Mouse (Mus musculus) midbrain, embryonic 11.5 days (tissue): Measurements from ENCODE around the gene Hmgb3. TPM values are rescaled to one million over a fixed set of nuclear protein-coding genes. Genes with fewer than 3 reads are reported as not detected.
"Not testable (repeated sequence)": the region's sequence is repeated elsewhere in the genome, so short reads cannot be mapped to it uniquely, and the experiment has no call there.

ENCODE experiments used
- ATAC-seq: fragments of 200-750 bp; cut with Nextera tagmentation; 2 replicates; pipeline ENCODE4 v1.8.0; 2017; ENCODE audit warnings: moderate TSS enrichment, moderate library complexity; ENCODE audit not compliant: low FRiP score
- DNase-seq: peaks from one replicate; pipeline ENCODE4 v3.0.0; 2015; ENCODE audit warnings: low spot score; ENCODE audit errors: missing footprints
- H3K27ac ChIP-seq: fragments of 300-500 bp; sonication (generic); 2 replicates; pipeline ENCODE4 v1.5.1; 2014; ENCODE audit warnings: low read depth, low read length
- H3K27me3 ChIP-seq: fragments of 300-500 bp; sonication (generic); 2 replicates; pipeline ENCODE4 v1.6.1; 2014; ENCODE audit warnings: mild to moderate bottlenecking, low read length, moderate library complexity, mixed read lengths; ENCODE audit not compliant: control insufficient read depth, insufficient read depth
- H3K36me3 ChIP-seq: fragments of 300-500 bp; sonication (generic); 2 replicates; pipeline ENCODE4 v1.6.1; 2014; ENCODE audit warnings: mild to moderate bottlenecking, low read length, moderate library complexity, mixed read lengths; ENCODE audit not compliant: control insufficient read depth, insufficient read depth
- H3K4me1 ChIP-seq: fragments of 300-500 bp; sonication (generic); 2 replicates; pipeline ENCODE4 v1.6.1; 2014; ENCODE audit warnings: low read length; ENCODE audit not compliant: control insufficient read depth, insufficient read depth
- H3K4me2 ChIP-seq: fragments of 300-500 bp; sonication (generic); 2 replicates; pipeline ENCODE4 v1.6.1; 2014; ENCODE audit warnings: mild to moderate bottlenecking, moderate library complexity
- H3K4me3 ChIP-seq: fragments of 300-500 bp; sonication (generic); 2 replicates; pipeline ENCODE4 v1.5.1; 2014; ENCODE audit warnings: low read depth, low read length
- H3K9ac ChIP-seq: fragments of 300-500 bp; sonication (generic); 2 replicates; pipeline ENCODE4 v1.6.1; 2014; ENCODE audit warnings: low read length
- H3K9me3 ChIP-seq: fragments of 300-500 bp; sonication (generic); 2 replicates; pipeline ENCODE4 v1.6.1; 2016; ENCODE audit warnings: low read length; ENCODE audit not compliant: control insufficient read depth
- WGBS: fragments of 180-500 bp; shearing (Covaris S2); extraction: QIAGEN DNeasy Blood & Tissue Kit; methylation state at CpG from one replicate; pipeline ENCODE4 v1.1.7; 2014; 5-methylcytosine and 5-hydroxymethylcytosine counted together
- polyA plus RNA-seq: library from polyadenylated mRNA; unstranded; fragments of >200 nt; fragmentation: Nextera tagmentation; extraction: Ambion mirVana; gene quantifications from 2 replicates; pipeline ENCODE4 v1.2.1, GENCODE M21; 2014

The Hmgb3 gene
- 675 and 726 TPM in 2 replicates for polyA plus RNA-seq

DNA sequence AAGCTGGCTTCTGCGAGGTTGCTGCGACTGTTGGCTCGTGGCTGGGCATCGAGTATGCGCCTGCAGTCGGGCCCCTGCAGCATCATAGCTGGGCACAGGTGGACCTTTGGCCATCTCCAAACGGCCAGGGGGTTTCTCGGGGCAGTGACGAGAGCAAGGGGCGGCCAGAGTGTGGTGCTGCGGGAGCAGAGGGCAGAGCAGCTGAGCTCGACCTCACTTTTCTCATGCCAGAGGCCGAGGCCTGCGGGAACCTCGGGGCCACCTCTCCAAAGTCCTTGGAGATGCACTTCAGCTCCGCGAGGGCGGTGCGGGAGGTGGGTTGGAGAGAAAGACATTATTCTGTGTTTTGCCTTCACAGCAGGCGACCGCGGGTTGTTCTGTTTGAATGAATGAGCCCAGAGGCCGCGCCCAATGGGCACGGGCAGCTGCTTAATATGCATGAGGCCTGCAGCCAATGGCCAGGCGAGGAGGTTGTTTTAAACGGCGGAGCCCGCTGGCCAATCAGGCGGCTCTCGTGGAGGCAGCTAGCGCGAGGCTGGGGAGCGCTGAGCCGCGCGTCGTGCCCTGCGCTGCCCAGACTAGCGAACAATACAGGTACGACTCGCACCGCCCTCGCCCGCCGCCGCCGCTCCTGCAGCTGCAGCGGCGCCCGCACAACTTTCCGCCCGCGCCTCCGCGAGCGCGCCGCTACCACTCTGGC lies at the start of gene Hmgb3:
Hmgb3 (plus strand) TSS at position 504 of the 700 bp plus-strand sequence.
- H3K27ac ChIP-seq = peak within 1 kb of the TSS; percentile 95
- H3K36me3 ChIP-seq = no peaks in the 10 kb centered on the region
- peak within 1 kb of the TSS; percentile 48 for H3K4me2 ChIP-seq
- H3K9me3 ChIP-seq = no peaks in the 10 kb centered on the region
- 18% methylated on average over 53 of the region's 59 CpGs for WGBS
- ATAC-seq = peak; percentile 97
- peak within 1 kb of the TSS; percentile 74 for H3K4me3 ChIP-seq
- H3K9ac ChIP-seq = peak within 1 kb of the TSS; percentile 96
- no peaks in the 10 kb centered on the region for H3K4me1 ChIP-seq
- DNase-seq = peak; percentile 92
- no peaks in the 10 kb centered on the region for H3K27me3 ChIP-seq

DNA sequence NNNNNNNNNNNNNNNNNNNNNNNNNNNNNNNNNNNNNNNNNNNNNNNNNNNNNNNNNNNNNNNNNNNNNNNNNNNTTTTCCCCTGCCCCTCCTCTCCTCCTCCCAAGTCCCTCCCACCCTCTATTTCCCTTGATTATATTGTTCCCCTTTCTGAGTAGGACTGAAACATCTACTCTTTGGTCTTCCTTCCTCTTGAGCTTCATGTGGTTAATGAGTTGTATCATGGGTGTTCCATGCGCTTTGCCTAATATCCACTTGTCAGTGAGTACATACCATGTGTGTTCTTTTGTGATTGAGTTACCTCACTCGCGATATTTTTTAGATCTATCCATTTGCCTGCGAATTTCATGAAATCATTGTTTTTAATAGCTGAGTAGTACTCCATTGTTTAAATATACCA lies 49.1 kb upstream of the Hmgb3 start:
- H3K36me3 ChIP-seq, H3K4me2 ChIP-seq, H3K9me3 ChIP-seq, DNase-seq, H3K27ac ChIP-seq, ATAC-seq, H3K4me3 ChIP-seq, H3K9ac ChIP-seq, H3K4me1 ChIP-seq, H3K27me3 ChIP-seq: not testable (repeated sequence)
- 88% methylated on average over 4 of the region's 4 CpGs for WGBS

- Histone ChIP-seq H3K4me2 (no peak overlapping the region), H3K9me3 (no peaks in the 10 kb centered on the region), H3K9ac (no peak overlapping the region), H3K27ac (no peak overlapping the region), H3K27me3 (no peaks in the 10 kb centered on the region), H3K4me1 (no peaks in the 10 kb centered on the region), H3K4me3 (no peak overlapping the region), H3K36me3 (no peaks in the 10 kb centered on the region)
- DNase-seq (no peak), ATAC-seq (no peak)
- WGBS = 85% methylated on average over 4 of the region's 4 CpGs
Measured at GRCm38 (mm10) chrX:71519252-71519651, 36.5 kb upstream of the Hmgb3 start.

DNA sequence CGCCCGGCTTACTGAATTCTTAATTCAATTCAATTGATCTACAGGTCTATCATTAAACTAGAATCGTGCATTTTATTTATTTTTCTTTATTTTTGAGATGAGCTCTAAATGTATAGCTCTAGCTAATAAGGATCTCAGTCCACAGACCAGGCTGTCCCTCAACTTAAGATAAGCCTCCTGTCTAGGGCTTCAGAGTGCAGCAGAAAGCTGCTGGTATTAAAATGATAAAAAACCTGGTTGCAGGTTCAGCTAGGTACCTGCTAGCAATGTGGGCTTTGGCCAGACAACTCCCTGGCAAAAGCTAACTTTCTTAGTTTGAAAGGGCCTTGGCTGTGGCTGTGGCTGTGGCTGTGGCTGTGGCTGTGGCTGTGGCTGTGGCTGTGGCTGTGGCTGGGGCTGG lies 32.8 kb upstream of the Hmgb3 start:
- H3K36me3 ChIP-seq = no peaks in the 10 kb centered on the region
- H3K4me2 ChIP-seq = no peak overlapping the region

GRCm38 (mm10) chrX:71524310-71524709 lies 31.4 kb upstream of the Hmgb3 start:
- Histone ChIP-seq H3K9ac (no peak overlapping the region), H3K4me3 (no peak overlapping the region), H3K9me3 (no peaks in the 10 kb centered on the region), H3K4me1 (no peaks in the 10 kb centered on the region), H3K27ac (no peak overlapping the region), H3K36me3 (no peaks in the 10 kb centered on the region), H3K27me3 (no peaks in the 10 kb centered on the region), H3K4me2 (no peak overlapping the region)
- no peak for ATAC-seq
- 81% methylated on average over 2 of the region's 2 CpGs for WGBS
- no peak for DNase-seq

More for the DNA sequence above, 32.8 kb upstream of the Hmgb3 start:
- 94% methylated on average over 3 of the region's 3 CpGs for WGBS
- no peak for DNase-seq
- H3K4me1 ChIP-seq = no peaks in the 10 kb centered on the region
- no peaks in the 10 kb centered on the region for H3K9me3 ChIP-seq
- no peak overlapping the region for H3K27ac ChIP-seq
- no peak for ATAC-seq
- no peak overlapping the region for H3K9ac ChIP-seq
- no peaks in the 10 kb centered on the region for H3K27me3 ChIP-seq
- no peak overlapping the region for H3K4me3 ChIP-seq

DNA sequence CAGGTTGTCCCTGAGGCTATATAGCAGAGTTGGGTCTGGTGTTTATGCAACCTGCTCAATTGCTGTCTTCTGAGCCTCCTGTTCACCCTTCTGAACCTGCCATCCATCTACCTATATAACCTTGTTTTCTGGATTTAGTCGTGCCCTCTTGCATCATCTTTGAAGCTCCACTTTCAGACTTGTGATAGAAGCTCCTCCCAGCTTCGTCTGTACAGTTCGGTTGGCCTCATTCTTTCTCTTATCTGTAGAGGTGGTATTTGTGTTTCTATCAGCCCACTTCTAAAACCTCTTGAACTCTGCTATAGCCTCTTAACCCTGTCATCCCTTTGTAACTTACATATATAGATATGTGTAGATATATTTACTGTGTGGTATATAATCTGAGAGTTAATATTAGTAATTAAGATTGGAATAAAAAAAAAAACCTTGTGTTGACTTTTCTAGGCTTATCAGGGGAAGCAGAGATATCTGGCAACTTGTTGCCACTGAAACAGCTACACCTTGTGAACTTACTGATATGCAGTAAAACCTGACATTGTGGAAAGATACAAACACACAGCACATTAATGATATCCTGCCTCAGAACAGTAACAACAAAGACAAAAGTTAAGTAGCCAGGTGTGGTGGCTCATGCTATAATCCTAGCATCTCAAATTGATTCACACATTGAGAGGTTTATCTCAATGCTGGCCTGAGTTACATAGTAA lies 30.0 kb upstream of the Hmgb3 start:
- Histone ChIP-seq H3K9ac (no peak overlapping the region), H3K4me1 (no peaks in the 10 kb centered on the region), H3K4me3 (no peak overlapping the region), H3K36me3 (no peaks in the 10 kb centered on the region), H3K27ac (no peak overlapping the region), H3K4me2 (no peak overlapping the region), H3K27me3 (no peaks in the 10 kb centered on the region), H3K9me3 (no peaks in the 10 kb centered on the region)
- 75% methylated on average over 3 of the region's 3 CpGs for WGBS
- ATAC-seq = no peak
- no peak for DNase-seq

DNA sequence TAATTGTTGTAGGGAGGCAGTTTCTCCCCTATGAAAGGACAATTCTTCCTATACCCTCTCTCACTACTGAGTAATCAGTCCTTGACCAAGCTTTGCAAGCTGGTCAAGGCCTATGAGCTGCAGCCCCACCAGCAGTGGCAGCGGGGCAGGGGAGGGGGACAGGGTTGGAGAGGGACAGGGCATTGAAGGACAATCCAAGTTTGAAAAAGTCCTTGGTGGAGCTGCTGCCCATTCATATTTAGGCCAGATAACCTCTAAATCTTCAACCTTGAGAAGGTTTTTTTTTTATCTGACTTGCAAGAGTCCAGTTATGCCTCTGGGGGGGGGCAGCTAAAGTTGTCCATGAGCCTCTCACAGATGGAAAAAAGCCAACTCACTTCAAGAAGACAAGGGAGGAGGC lies 28.3 kb upstream of the Hmgb3 start:
- no peak overlapping the region for H3K4me3 ChIP-seq
- no peak overlapping the region for H3K27ac ChIP-seq
- WGBS = 92% methylated on average over 1 of the region's 1 CpGs
- H3K36me3 ChIP-seq = no peaks in the 10 kb centered on the region
- no peak for ATAC-seq
- no peaks in the 10 kb centered on the region for H3K9me3 ChIP-seq
- H3K4me1 ChIP-seq = no peaks in the 10 kb centered on the region
- no peaks in the 10 kb centered on the region for H3K27me3 ChIP-seq
- H3K4me2 ChIP-seq = no peak overlapping the region
- DNase-seq = no peak
- H3K9ac ChIP-seq = no peak overlapping the region

- Histone ChIP-seq H3K36me3 (no peaks in the 10 kb centered on the region), H3K4me1 (no peaks in the 10 kb centered on the region), H3K27me3 (no peaks in the 10 kb centered on the region), H3K9ac (no peak overlapping the region), H3K4me3 (no peak overlapping the region), H3K9me3 (no peaks in the 10 kb centered on the region), H3K4me2 (no peak overlapping the region), H3K27ac (no peak overlapping the region)
- no peak for DNase-seq
- ATAC-seq = no peak
- WGBS = 72% methylated on average over 3 of the region's 3 CpGs
Measured at GRCm38 (mm10) chrX:71528150-71528549, 27.6 kb upstream of the Hmgb3 start.

GRCm38 (mm10) chrX:71528646-71529045 lies 27.1 kb upstream of the Hmgb3 start:
- Histone ChIP-seq H3K36me3 (no peaks in the 10 kb centered on the region), H3K27me3 (no peaks in the 10 kb centered on the region), H3K9ac (no peak overlapping the region), H3K4me1 (no peaks in the 10 kb centered on the region), H3K4me3 (no peak overlapping the region), H3K4me2 (no peak overlapping the region), H3K9me3 (no peaks in the 10 kb centered on the region), H3K27ac (no peak overlapping the region)
- ATAC-seq (no peak), DNase-seq (no peak)
- WGBS = 74% methylated on average over 6 of the region's 6 CpGs
